Mouse (Mus musculus) macrophage (primary cell): Measurements from ENCODE around the gene Egr4. TPM values are rescaled to one million over a fixed set of nuclear protein-coding genes. Genes with fewer than 3 reads are reported as not detected.

ENCODE experiments used
- H3K27ac ChIP-seq: fragments of 350-480 bp; formaldehyde crosslinking; 2 replicates; pipeline ENCODE4 v1.9.0; 2021
- H3K36me3 ChIP-seq: fragments of 350-480 bp; formaldehyde crosslinking; 2 replicates; pipeline ENCODE4 v1.9.0; 2021; ENCODE audit errors: inconsistent target
- H3K4me3 ChIP-seq: fragments of 350-480 bp; formaldehyde crosslinking; 2 replicates; pipeline ENCODE4 v1.9.0; 2021; ENCODE audit errors: inconsistent target
- H3K79me2 ChIP-seq: fragments of 350-480 bp; formaldehyde crosslinking; 2 replicates; pipeline ENCODE4 v1.9.0; 2021; ENCODE audit errors: inconsistent target
- WGBS: methylation state at CpG from one replicate; pipeline ENCODE4 v1.1.7; 2026; ENCODE audit warnings: inconsistent platforms; ENCODE audit not compliant: missing documents; 5-methylcytosine and 5-hydroxymethylcytosine counted together
- polyA plus RNA-seq: library from polyadenylated mRNA; stranded (reverse); fragments of 250-400 nt; gene quantifications from 3 replicates; pipeline ENCODE4 v1.2.4, GENCODE M21; 2018; ENCODE audit warnings: inconsistent platforms

The Egr4 gene
- polyA plus RNA-seq, 1 experiment from 2014 or later: not detected

GRCm38 (mm10) chr6:85508602-85509001 lies 4.8 kb downstream of the Egr4 start:
- WGBS: 56% methylated on average over 5 of the region's 5 CpGs

GRCm38 (mm10) chr6:85504908-85505307 lies 8.5 kb downstream of the Egr4 start:
- 86% methylated on average over 2 of the region's 2 CpGs for WGBS

More at GRCm38 (mm10) chr6:85508602-85509001, 4.8 kb downstream of the Egr4 start:
- Histone ChIP-seq H3K79me2 (no peaks in the 10 kb centered on the region), H3K36me3 (no peaks in the 10 kb centered on the region), H3K4me3 (no peak overlapping the region), H3K27ac (no peak overlapping the region)

GRCm38 (mm10) chr6:85502911-85503250 lies 10.5 kb downstream of the Egr4 start, which contains the start of gene Fbxo41:
Gene Fbxo41 (minus strand): TSS chr6:85502994.
- H3K4me3 ChIP-seq: no peak within 1 kb of the TSS
- WGBS: 4% methylated on average over 16 of the region's 22 CpGs

More at GRCm38 (mm10) chr6:85504908-85505307, 8.5 kb downstream of the Egr4 start:
- Histone ChIP-seq H3K79me2 (no peaks in the 10 kb centered on the region), H3K4me3 (no peak overlapping the region), H3K27ac (no peak overlapping the region), H3K36me3 (no peaks in the 10 kb centered on the region)

GRCm38 (mm10) chr6:85502103-85502910 lies 11.1 kb downstream of the Egr4 start:
- no peaks in the 10 kb centered on the region for H3K79me2 ChIP-seq
- no peaks in the 10 kb centered on the region for H3K36me3 ChIP-seq
- WGBS: 13% methylated on average over 27 of the region's 37 CpGs
- no peak overlapping the region for H3K4me3 ChIP-seq
- H3K27ac ChIP-seq: no peak overlapping the region

More at GRCm38 (mm10) chr6:85502911-85503250, 10.5 kb downstream of the Egr4 start, which contains the start of gene Fbxo41:
- Histone ChIP-seq H3K79me2 (no peaks in the 10 kb centered on the region), H3K27ac (no peak within 1 kb of the TSS), H3K36me3 (no peaks in the 10 kb centered on the region)

GRCm38 (mm10) chr6:85501571-85502102 lies 11.8 kb downstream of the Egr4 start:
- no peak overlapping the region for H3K27ac ChIP-seq
- WGBS: 19% methylated on average over 6 of the region's 6 CpGs
- no peaks in the 10 kb centered on the region for H3K79me2 ChIP-seq
- no peaks in the 10 kb centered on the region for H3K36me3 ChIP-seq
- H3K4me3 ChIP-seq: no peak overlapping the region

- Histone ChIP-seq H3K4me3 (no peak overlapping the region), H3K36me3 (no peaks in the 10 kb centered on the region), H3K27ac (no peak overlapping the region), H3K79me2 (no peaks in the 10 kb centered on the region)
- WGBS: 58% methylated on average over 1 of the region's 1 CpGs
These were observed 13.0 kb downstream of the Egr4 start for GRCm38 (mm10) chr6:85500416-85500815.

GRCm38 (mm10) chr6:85498147-85498546 lies 15.2 kb downstream of the Egr4 start:
- H3K79me2 ChIP-seq: no peaks in the 10 kb centered on the region
- H3K36me3 ChIP-seq: no peaks in the 10 kb centered on the region
- H3K4me3 ChIP-seq: no peak overlapping the region
- H3K27ac ChIP-seq: no peak overlapping the region
- 63% methylated on average over 9 of the region's 9 CpGs for WGBS

- no peaks in the 10 kb centered on the region for H3K79me2 ChIP-seq
- H3K27ac ChIP-seq: no peak overlapping the region
- no peak overlapping the region for H3K4me3 ChIP-seq
- H3K36me3 ChIP-seq: no peaks in the 10 kb centered on the region
These were observed 16.4 kb downstream of the Egr4 start for GRCm38 (mm10) chr6:85496976-85497375.

GRCm38 (mm10) chr6:85491606-85492005 lies 21.8 kb downstream of the Egr4 start:
- no peak overlapping the region for H3K27ac ChIP-seq
- no peaks in the 10 kb centered on the region for H3K36me3 ChIP-seq
- WGBS: 96% methylated on average over 3 of the region's 3 CpGs
- no peak overlapping the region for H3K4me3 ChIP-seq
- H3K79me2 ChIP-seq: no peaks in the 10 kb centered on the region

GRCm38 (mm10) chr6:85490252-85490651 lies 23.1 kb downstream of the Egr4 start:
- H3K4me3 ChIP-seq: no peak overlapping the region
- no peak overlapping the region for H3K27ac ChIP-seq
- WGBS: 76% methylated on average over 4 of the region's 4 CpGs
- H3K36me3 ChIP-seq: no peaks in the 10 kb centered on the region
- H3K79me2 ChIP-seq: no peaks in the 10 kb centered on the region

GRCm38 (mm10) chr6:85489717-85490116 lies 23.7 kb downstream of the Egr4 start:
- Histone ChIP-seq H3K36me3 (no peaks in the 10 kb centered on the region), H3K4me3 (no peak overlapping the region), H3K79me2 (no peaks in the 10 kb centered on the region), H3K27ac (no peak overlapping the region)
- 78% methylated on average over 3 of the region's 3 CpGs for WGBS

GRCm38 (mm10) chr6:85488510-85488909 lies 24.9 kb downstream of the Egr4 start:
- Histone ChIP-seq H3K27ac (no peak overlapping the region), H3K36me3 (no peaks in the 10 kb centered on the region), H3K79me2 (no peaks in the 10 kb centered on the region), H3K4me3 (no peak overlapping the region)
- 97% methylated on average over 4 of the region's 4 CpGs for WGBS

- Histone ChIP-seq H3K27ac (no peak overlapping the region), H3K79me2 (no peaks in the 10 kb centered on the region), H3K4me3 (no peak overlapping the region), H3K36me3 (no peaks in the 10 kb centered on the region)
- 87% methylated on average over 2 of the region's 2 CpGs for WGBS
These were observed 27.7 kb downstream of the Egr4 start for GRCm38 (mm10) chr6:85485738-85486137.

GRCm38 (mm10) chr6:85483843-85484721 lies 29.3 kb downstream of the Egr4 start:
- WGBS: 8% methylated on average over 85 of the region's 92 CpGs
- Histone ChIP-seq H3K4me3 (no peak overlapping the region), H3K27ac (no peak overlapping the region), H3K79me2 (no peaks in the 10 kb centered on the region), H3K36me3 (no peaks in the 10 kb centered on the region)

GRCm38 (mm10) chr6:85480685-85481084 lies 32.7 kb downstream of the Egr4 start:
- Histone ChIP-seq H3K4me3 (no peak overlapping the region), H3K36me3 (no peaks in the 10 kb centered on the region), H3K27ac (no peak overlapping the region), H3K79me2 (no peaks in the 10 kb centered on the region)
- WGBS: 73% methylated on average over 13 of the region's 16 CpGs
